Mouse (Mus musculus) megakaryocyte-erythroid progenitor cell, adult 5-6 weeks (primary cell): ENCODE results near the gene Rps17. TPM values are rescaled to one million over a fixed set of nuclear protein-coding genes. Genes with fewer than 3 reads are reported as not detected.

Source experiments
- ATAC-seq: replicated peaks from 2 replicates; pipeline ENCODE4 v1.8.0; 2016; ENCODE audit warnings: mild to moderate bottlenecking, inconsistent platforms; ENCODE audit not compliant: severe bottlenecking, poor library complexity, low FRiP score, low TSS enrichment
- total RNA-seq, 2 experiments: library from RNA; stranded (forward) in 1 of 2; stranded (reverse) in 1 of 2; fragments of 200-1000, 215-1000 nt in 1 of 2; fragments of >200 nt in 1 of 2; fragmentation: Nextera tagmentation in 1 of 2; gene quantifications; 2 replicates each; pipeline ENCODE4 v1.2.3; 2014 to 2017

Gene Rps17
- 4,933 and 5,221 TPM in 2 replicates for total RNA-seq (2014; fragmentation: Nextera tagmentation)
- total RNA-seq (2017) = 4,315 and 4,403 TPM in 2 replicates

DNA sequence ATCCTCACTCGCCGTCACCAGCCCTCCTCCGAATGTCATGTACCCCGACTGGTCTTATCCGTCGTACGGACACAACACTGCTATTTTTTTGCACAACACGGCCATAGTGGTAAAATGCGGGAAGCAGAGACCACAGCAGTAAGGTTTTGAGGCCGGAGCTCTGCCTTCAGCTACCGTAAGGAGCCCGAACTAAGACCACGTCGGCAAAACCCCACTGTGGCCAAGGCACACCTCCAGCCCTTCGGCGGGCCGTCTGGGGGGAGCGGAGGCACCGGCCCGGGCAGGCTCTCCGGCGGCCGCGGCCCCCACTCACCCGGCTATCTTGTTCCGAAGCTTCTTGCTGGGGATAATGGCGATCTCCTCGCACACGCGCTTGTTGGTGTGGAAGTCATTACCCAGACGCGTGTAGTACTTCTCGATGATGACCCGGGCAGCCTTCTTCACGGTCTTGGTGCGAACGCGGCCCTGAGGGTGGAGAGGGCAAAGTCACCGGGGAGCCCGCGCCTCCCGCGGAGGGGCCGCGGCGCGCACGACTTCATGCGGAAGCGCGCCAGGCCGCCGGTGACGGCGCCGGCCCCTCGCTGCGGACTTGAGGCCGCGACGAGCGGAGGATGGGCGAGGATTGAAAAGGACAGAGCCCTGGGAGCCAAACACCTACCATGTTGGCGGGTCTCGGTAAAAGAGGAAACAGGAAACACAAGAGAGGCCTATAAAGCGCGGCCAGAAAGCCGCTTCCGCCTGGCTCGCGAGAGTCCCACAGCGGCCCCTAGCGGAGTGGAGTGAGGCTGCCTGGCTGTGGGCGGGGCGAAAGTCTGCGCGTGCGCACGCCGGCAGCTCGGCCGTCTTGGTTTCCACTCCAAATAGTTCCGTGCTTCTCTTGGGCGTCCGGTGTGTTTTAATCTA lies at the start of gene Rps17:
Gene Rps17, minus strand, starts transcription at position 711 of the 903 bp plus-strand sequence.
- ATAC-seq = peak; percentile 62

DNA sequence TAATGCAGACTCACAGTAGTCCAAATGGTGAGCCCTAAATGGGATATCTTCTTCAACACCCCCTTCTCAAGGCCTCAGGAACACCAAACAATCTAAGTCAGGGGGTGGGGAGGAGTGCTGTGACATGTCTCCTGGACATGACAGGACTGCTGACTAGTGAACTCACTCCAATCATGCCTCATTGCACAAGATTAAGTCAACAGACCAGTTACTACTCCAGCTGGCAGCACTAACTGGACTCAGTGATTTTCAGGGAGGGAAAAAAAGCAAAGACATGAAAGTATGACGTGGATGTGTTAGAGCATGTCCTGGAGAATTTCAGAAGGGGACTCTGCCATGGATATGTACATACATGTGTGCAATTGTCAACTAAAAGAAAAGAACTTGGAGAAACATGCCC lies 34.3 kb upstream of the Rps17 start:
- no peak for ATAC-seq

DNA sequence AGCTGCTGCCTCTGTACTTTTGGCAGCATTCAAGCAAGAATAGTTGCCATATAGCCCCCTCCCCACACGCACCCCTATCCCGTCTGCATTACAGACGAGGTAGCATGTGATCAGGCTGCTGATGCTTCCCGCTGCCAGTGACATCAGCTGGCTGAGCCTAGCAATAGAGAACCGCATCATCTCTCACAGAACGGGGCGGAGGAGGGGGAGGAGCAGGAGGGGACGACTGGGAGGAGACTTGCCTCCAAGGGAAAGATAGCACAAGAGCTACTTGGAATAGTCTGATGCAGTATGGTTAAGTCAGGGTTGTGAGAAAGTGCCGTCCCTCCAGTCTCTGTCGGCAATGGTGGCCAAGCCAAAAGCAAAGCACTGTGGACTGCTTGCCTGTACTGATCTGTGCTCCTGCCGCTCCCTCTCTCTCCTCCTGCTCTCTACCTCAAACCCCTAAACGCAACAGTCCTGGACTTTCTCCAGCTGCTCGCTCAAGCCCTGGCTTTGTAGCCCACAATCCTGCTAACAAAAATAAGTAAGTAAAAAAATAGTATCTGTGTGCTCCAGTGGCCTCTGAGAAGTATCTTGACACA lies 27.4 kb upstream of the Rps17 start:
- no peak for ATAC-seq

DNA sequence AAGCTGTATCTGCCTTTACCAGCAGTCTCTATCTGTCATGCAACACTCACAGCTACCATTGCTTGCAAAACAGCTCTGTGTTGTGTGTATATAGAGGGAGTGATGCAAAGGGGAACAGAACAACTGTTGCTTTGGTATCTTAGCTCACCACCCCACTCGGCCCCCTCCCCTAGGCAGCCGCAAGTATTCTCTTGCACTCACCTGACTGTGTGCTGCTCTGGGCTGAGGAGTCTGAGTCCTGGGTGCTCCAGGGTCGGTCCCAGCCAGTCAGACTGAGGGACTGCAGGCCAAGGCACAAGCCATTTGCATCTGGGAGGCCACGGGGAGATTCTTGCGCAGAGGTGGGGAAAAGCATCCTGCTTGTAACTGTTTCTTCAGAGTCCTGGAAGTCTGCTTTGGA lies 26.8 kb upstream of the Rps17 start:
- no peak for ATAC-seq

- no peak for ATAC-seq
Measured at GRCm38 (mm10) chr7:81369724-81370123, 24.7 kb upstream of the Rps17 start.

- ATAC-seq = no peak
Measured at GRCm38 (mm10) chr7:81367946-81368345, 22.9 kb upstream of the Rps17 start.

DNA sequence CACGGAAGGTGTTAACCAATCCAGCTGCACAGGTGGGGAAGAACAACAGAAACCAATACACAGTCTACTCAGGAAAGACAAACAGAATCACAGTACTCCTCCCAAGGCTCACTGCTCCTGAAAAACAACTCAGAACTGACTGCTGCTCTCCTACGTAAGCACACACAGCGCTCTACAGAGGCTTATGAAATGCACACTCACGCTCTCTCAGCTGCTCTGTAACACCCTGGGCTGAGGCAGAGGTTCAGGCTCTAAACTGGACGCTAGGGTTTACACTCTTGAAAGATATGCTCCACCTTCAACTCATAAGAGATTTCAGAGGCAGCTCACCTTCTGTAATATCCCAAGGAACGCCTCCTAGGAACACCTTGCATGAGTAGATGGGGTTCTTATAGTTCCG lies 11.9 kb upstream of the Rps17 start:
- ATAC-seq = no peak

GRCm38 (mm10) chr7:81356360-81356759 lies 11.3 kb upstream of the Rps17 start:
- no peak for ATAC-seq

DNA sequence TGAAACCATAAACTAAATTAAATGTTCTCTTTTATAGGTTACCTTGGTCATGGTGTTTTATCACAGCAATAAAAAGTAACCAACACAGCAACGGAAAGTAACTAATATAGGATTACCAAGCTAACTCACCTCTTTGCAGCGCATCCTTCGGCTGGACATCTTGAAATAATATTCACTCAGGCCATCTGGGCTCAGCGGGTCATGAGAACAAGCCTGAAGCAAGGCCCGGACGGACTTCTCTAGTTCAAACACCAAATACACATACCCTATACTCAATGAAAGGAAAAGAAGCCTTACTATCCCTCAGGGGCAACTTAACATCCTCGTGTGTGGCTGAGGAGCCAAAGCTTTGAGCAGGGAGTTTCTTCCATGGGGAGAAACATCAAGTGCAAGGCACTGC lies 10.7 kb upstream of the Rps17 start:
- ATAC-seq = no peak

- ATAC-seq = no peak
Measured at GRCm38 (mm10) chr7:81351826-81352225, 6.8 kb upstream of the Rps17 start.

DNA sequence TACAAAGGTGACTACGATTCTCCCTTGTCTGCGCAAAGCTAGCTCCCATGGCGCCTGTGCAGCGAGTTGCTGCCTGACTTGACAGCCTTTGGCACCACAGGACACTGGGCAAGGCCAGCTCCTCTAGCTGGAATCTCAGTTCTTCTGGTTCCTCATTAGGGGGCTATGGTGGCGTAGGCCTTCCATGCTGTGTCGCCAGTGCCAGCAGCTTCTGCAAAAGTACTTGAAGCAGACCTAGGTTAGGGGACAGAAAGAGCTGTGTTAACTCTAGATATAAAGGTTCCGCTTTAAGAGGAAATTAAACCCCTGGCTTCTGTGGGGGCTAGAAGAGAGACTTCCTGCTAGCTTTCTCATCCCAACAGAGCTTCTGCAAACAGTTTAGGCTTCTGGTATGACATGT lies 3.2 kb upstream of the Rps17 start:
- ATAC-seq = no peak

- ATAC-seq = no peak; the same call in 1 of the 2 replicates
Measured at GRCm38 (mm10) chr7:81345447-81346170, 555 bp upstream of the Rps17 start.

DNA sequence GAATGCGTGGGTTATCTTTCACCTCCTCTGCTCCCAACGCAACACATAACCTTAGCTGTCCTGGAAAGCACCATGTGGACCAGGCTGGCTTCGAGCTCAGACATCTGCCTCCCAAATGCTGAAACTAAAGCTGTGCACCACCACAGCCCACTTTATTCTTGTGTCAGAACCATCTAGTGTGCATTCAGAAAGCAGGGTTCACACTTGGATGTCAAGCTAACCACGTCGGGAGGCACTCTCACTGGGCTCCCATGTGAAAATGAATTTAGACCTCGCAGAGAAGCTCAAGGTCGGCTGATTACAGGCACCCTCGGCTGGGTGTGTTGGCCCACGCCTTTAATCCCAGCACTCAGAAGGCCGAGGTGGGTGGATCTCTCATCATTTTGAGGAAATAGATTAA lies 1.2 kb downstream of the Rps17 start:
- no peak for ATAC-seq

DNA sequence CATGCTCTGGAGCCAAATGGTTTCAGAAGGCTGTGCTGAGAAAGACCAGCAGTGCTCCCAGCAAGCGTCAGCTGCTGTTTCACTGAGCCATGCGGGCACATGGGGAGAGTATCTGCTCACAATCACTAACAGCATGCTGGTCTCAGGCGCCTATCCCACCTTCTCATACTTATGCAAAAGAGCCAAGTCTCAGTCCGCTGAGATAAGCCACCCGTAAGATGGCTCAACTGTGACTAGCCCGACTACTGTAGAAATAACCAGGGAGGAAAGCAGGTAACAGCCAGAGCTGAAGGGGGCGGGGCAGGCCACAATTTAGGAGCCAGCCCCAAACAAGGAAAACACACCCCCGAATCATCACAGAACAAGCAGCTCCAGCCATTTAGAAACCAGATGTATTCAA lies 1.7 kb downstream of the Rps17 start:
- peak; percentile 55 for ATAC-seq

DNA sequence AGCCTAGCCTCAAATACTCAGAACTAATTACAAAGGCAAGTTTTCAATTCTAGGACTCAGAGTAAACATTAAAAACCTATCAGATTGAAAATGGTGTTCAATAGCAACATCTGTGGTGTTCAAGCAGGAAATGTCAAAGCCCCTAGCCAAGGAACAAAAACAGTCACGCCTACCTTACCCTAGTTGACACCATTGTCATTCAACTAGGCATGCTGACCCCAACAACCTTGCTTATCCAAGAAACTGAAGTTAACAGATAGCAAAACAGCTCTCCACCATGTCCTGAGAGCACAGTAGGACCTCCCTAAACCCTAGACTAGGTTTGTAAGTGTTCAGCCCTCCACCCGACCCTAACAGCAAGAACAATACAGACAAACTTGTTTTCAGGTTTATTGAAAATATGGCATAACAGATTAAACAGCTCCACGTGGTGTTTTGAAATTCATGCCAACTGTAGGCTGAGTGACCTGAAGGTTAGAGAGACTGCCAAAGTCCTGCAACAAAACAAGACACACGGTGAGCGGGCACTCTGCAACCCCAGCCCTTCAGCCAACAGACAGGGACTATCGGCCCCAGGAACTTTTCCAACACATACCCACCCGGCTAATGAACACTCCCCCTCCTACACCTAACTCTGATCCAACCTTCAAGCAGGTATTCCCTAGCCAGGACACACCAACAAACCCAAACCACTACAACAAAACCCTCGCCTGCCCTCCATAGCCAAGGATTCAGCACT lies 2.5 kb downstream of the Rps17 start:
- ATAC-seq = no peak

GRCm38 (mm10) chr7:81341563-81341962 lies 3.5 kb downstream of the Rps17 start:
- ATAC-seq = 0 out of 2 replicates have a peak, but pooled peaks have one; percentile 12

- ATAC-seq = peak; percentile 43; the same call in 1 of the 2 replicates
Measured at GRCm38 (mm10) chr7:81339783-81340182, 5.3 kb downstream of the Rps17 start.

DNA sequence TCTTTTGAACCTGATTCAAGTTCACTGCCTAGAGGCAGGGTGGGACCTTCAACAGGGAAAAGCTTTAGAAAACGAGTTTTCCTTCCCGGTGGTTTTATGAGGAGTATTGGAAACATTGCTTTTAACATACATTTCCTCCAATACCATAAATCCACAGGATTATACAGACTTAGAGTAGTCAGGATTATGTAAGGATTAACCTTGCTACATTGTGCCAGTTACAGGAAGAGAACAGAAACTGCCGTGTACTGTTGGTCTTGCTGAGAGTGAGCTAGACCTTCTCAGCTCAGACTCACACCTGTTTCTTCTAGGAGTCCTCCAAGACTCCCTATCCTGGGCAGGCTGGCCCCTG lies 6.6 kb downstream of the Rps17 start:
- ATAC-seq = no peak

DNA sequence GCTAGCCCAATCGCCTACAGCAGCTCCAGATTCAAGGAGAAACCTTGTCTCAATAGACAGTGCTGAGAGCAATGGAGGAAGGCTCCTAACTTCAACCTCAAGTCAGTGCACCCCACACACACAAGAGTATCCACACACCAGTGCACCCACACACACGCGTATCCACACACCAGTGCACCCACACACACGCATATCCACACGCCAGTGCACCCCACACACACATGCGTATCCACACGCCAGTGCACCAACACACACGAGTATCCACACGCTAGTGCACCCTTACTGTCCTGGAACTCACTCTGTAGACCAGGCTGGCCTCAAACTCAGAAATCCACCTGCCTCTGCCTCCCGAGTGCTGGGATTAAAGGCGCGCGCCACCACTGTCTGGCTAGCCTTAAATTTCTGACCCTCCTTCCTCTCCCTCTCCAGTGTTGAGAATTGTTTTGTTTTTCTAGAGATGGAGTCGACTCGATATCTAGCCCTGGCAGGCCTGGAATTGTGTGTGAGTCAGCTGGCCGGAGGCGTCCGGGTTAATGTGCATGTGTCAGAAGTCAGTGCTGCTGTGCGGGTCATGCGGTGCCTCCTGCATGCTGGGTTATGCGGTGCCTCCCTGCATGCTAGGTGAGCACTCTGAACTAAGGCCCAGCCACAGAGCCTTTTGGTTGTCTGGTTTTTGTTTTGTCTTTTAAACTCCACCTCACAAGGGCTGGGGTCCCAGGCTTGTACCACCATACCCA lies 7.1 kb downstream of the Rps17 start:
- no peak for ATAC-seq
